Mouse (Mus musculus) thymus, adult 2 months (tissue): ENCODE measurements at regions not wholly inside any gene's neighbourhood (a gene's known extent, or its start where the extent isn't known, plus 50 kb on each side); places are given as distances from the start of the nearest gene placed in this dataset.

ENCODE experiments used
- DNase-seq: peaks from one replicate; pipeline ENCODE4 v3.0.0; 2021
- H3K27ac ChIP-seq: fragments of 200-500 bp; 2 replicates; pipeline ENCODE4 v1.5.1; 2012; ENCODE audit warnings: low read length, control low read depth; ENCODE audit not compliant: control insufficient read depth, insufficient read depth
- H3K27me3 ChIP-seq: fragments of 200-500 bp; 2 replicates; pipeline ENCODE4 v1.6.1; 2012; ENCODE audit warnings: mild to moderate bottlenecking, low read length, moderate library complexity, mixed read lengths; ENCODE audit not compliant: control insufficient read depth, insufficient read depth
- H3K36me3 ChIP-seq: fragments of 200-500 bp; 2 replicates; pipeline ENCODE4 v1.6.1; 2012; ENCODE audit warnings: mild to moderate bottlenecking, low read length, moderate library complexity; ENCODE audit not compliant: control insufficient read depth, insufficient read depth
- H3K4me1 ChIP-seq: fragments of 200-500 bp; replicated peaks from 2 replicates; pipeline ENCODE4 v1.6.1; 2012; ENCODE audit warnings: low read length; ENCODE audit not compliant: control insufficient read depth, insufficient read depth
- H3K4me3 ChIP-seq: fragments of 200-500 bp; 2 replicates; pipeline ENCODE4 v1.5.1; 2012; ENCODE audit warnings: mild to moderate bottlenecking, low read length, control low read depth, moderate library complexity; ENCODE audit not compliant: control insufficient read depth, insufficient read depth
- CTCF ChIP-seq: fragments of 200-500 bp; IDR thresholded peaks from 2 replicates; pipeline ENCODE4 v1.5.1; 2012; ENCODE audit warnings: mild to moderate bottlenecking, control low read depth, low read length, moderate library complexity, borderline replicate concordance; ENCODE audit not compliant: control insufficient read depth, poor library complexity, insufficient read depth; ENCODE audit errors: extremely low read depth
- POLR2A ChIP-seq: fragments of 200-500 bp; IDR thresholded peaks from 2 replicates; pipeline ENCODE4 v1.6.1; 2012; ENCODE audit warnings: mild to moderate bottlenecking, low read length, control low read depth, moderate library complexity; ENCODE audit not compliant: control insufficient read depth, poor library complexity, insufficient read depth; ENCODE audit errors: extremely low read depth
- WGBS: fragments of 180-500 bp; shearing (Covaris S2); methylation state at CpG from one replicate; pipeline ENCODE4 v1.1.7; 2018; 5-methylcytosine and 5-hydroxymethylcytosine counted together

- TF ChIP-seq POLR2A = no peak
- TF ChIP-seq CTCF = no peak
- Histone ChIP-seq H3K4me1 (no peaks in the 10 kb centered on the region), H3K27ac (no peak overlapping the region), H3K4me3 (no peak overlapping the region), H3K27me3 (no peaks in the 10 kb centered on the region), H3K36me3 (no peaks in the 10 kb centered on the region)
- WGBS = 98% methylated on average over 1 of the region's 1 CpGs
- DNase-seq = no peak
Measured at GRCm38 (mm10) chr2:45182876-45183275, 65.7 kb upstream of the Zeb2 start.

GRCm38 (mm10) chr2:45181552-45181951 is 64.4 kb upstream of the Zeb2 start:
- TF ChIP-seq CTCF (no peak), POLR2A (no peak)
- 81% methylated on average over 7 of the region's 7 CpGs for WGBS
- DNase-seq = no peak
- Histone ChIP-seq H3K36me3 (no peaks in the 10 kb centered on the region), H3K4me3 (no peak overlapping the region), H3K27me3 (no peaks in the 10 kb centered on the region), H3K27ac (no peak overlapping the region), H3K4me1 (no peaks in the 10 kb centered on the region)

GRCm38 (mm10) chr2:45178849-45179453 is 61.8 kb upstream of the Zeb2 start:
- Histone ChIP-seq H3K4me3 (no peak overlapping the region), H3K36me3 (no peaks in the 10 kb centered on the region), H3K27me3 (no peaks in the 10 kb centered on the region), H3K27ac (no peak overlapping the region), H3K4me1 (no peaks in the 10 kb centered on the region)
- 100% methylated on average over 1 of the region's 1 CpGs for WGBS
- DNase-seq = no peak
- TF ChIP-seq POLR2A (no peak), CTCF (no peak)

- no peak overlapping the region for H3K27ac ChIP-seq
- TF ChIP-seq CTCF = no peak
- no peak for TF ChIP-seq POLR2A
- no peaks in the 10 kb centered on the region for H3K4me1 ChIP-seq
- no peak overlapping the region for H3K4me3 ChIP-seq
- 95% methylated on average over 8 of the region's 8 CpGs for WGBS
- H3K27me3 ChIP-seq = no peaks in the 10 kb centered on the region
- no peak for DNase-seq
- H3K36me3 ChIP-seq = no peaks in the 10 kb centered on the region
Measured at GRCm38 (mm10) chr2:45172382-45172781, 55.2 kb upstream of the Zeb2 start.

GRCm38 (mm10) chr2:45171520-45172173 is 54.5 kb upstream of the Zeb2 start:
- Histone ChIP-seq H3K4me3 (no peak overlapping the region), H3K27me3 (no peaks in the 10 kb centered on the region), H3K4me1 (no peaks in the 10 kb centered on the region), H3K36me3 (no peaks in the 10 kb centered on the region), H3K27ac (no peak overlapping the region)
- DNase-seq = no peak
- WGBS = 86% methylated on average over 12 of the region's 12 CpGs
- no peak for TF ChIP-seq POLR2A
- no peak for TF ChIP-seq CTCF

- H3K4me3 ChIP-seq = no peak overlapping the region
- H3K4me1 ChIP-seq = no peaks in the 10 kb centered on the region
- no peak for DNase-seq
- H3K27me3 ChIP-seq = no peaks in the 10 kb centered on the region
- WGBS = 96% methylated on average over 3 of the region's 3 CpGs
- H3K27ac ChIP-seq = no peak overlapping the region
- no peak for TF ChIP-seq POLR2A
- TF ChIP-seq CTCF = no peak
- H3K36me3 ChIP-seq = no peaks in the 10 kb centered on the region
Measured at GRCm38 (mm10) chr2:45170272-45170671, 53.1 kb upstream of the Zeb2 start.
